In the genomic region with DNA sequence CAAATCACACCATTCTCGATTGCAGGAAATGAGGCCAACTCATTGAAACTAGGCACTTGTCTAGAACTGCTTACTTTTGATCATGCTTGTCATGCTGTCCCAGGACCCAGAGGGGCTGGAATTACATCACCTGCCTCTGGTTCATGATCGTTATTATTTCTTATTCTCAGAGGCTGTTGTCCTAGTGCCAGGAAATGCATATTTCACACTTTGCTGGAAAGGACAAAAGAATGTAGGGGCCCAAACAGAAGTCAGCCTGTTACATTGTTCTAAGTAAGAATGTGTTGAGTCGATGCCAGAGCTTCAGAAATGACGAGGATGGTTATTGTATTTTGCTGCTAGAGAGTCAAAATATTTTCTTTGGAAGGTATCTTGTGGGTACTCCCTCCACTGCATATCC, we compare ENCODE assay signal across 20 mouse cellular contexts.
DNase-seq lines count a peak whose midpoint lies in the region; ATAC-seq and TF ChIP-seq lines count a peak whose summit lies in the region.
"Had no signal": no experiment of that assay in that cellular context is flagged by ENCODE, and none has a peak within 500 bp of the region (broad histone marks: within the 10 kb centered on the region; RNA-seq: fewer than 3 reads in every experiment).

No protein-coding gene starts in this region.

- no peak overlapping the region for H3K4me3 ChIP-seq in embryonic facial prominence, embryonic 14.5 days (ENCODE audit: low read depth, low read length)
- H3K4me3 ChIP-seq in embryonic facial prominence, embryonic 10.5 days, result no peak overlapping the region
- H3K4me3 ChIP-seq in lung, embryonic 14.5 days (ENCODE audit: low read depth, low read length), result no peak overlapping the region
- no peak overlapping the region for H3K4me3 ChIP-seq in limb, embryonic 14.5 days (replicated peaks; ENCODE audit: low read length)
- H3K4me3 ChIP-seq: forebrain, embryonic 12.5 days; heart, adult 2 months; heart, embryonic 13.5 days; hindbrain, embryonic 10.5 days; intestine, embryonic 15.5 days had no signal

- no peak for TF ChIP-seq POLR2A in limb, embryonic 14.5 days (IDR thresholded peaks at IDR 0.05; ENCODE audit: borderline replicate concordance, extremely low read depth, insufficient read depth, insufficient read length)

- H3K9me3 ChIP-seq in embryonic facial prominence, embryonic 14.5 days (ENCODE audit: control insufficient read depth, low read length), result no peaks in the 10 kb centered on the region
- H3K9me3 ChIP-seq in embryonic facial prominence, embryonic 10.5 days, result no peaks in the 10 kb centered on the region
- H3K9me3 ChIP-seq in lung, embryonic 14.5 days (ENCODE audit: low read depth, low read length), result no peaks in the 10 kb centered on the region
- no peaks in the 10 kb centered on the region for H3K9me3 ChIP-seq in limb, embryonic 14.5 days (ENCODE audit: control insufficient read depth, low read length)
- H3K9me3 ChIP-seq: forebrain, embryonic 12.5 days; heart, embryonic 13.5 days; hindbrain, embryonic 10.5 days; intestine, embryonic 15.5 days had no signal

- peaks cover 4% of the 10 kb centered on the region; the same call in 1 of the 2 replicates for H3K4me1 ChIP-seq in embryonic facial prominence, embryonic 14.5 days (ENCODE audit: control insufficient read depth, insufficient read depth, low read length)
- H3K4me1 ChIP-seq in embryonic facial prominence, embryonic 10.5 days, result peaks cover 10% of the 10 kb centered on the region; the same call in 1 of the 2 replicates
- 0 out of 2 replicates have a peak, but pooled peaks cover 3% of the 10 kb centered on the region for H3K4me1 ChIP-seq in lung, embryonic 14.5 days (ENCODE audit: insufficient read depth)
- no peaks in the 10 kb centered on the region for H3K4me1 ChIP-seq in limb, embryonic 14.5 days (ENCODE audit: control insufficient read depth, insufficient read depth, low read length)
- H3K4me1 ChIP-seq: forebrain, embryonic 12.5 days; hindbrain, embryonic 10.5 days; intestine, embryonic 15.5 days had no signal

- WGBS in embryonic facial prominence, embryonic 14.5 days, result 44% methylated on average over 4 of the region's 4 CpGs
- WGBS in embryonic facial prominence, embryonic 10.5 days, result 84% methylated on average over 4 of the region's 4 CpGs
- WGBS in lung, embryonic 14.5 days, result 44% methylated on average over 4 of the region's 4 CpGs
- WGBS in limb, embryonic 14.5 days, result 64% methylated on average over 4 of the region's 4 CpGs

- no peaks in the 10 kb centered on the region for H3K27me3 ChIP-seq in embryonic facial prominence, embryonic 14.5 days (replicated peaks; ENCODE audit: control insufficient read depth, insufficient read depth, low read length)
- H3K27me3 ChIP-seq in embryonic facial prominence, embryonic 10.5 days (replicated peaks; ENCODE audit: low read depth, poor library complexity, severe bottlenecking), result no peaks in the 10 kb centered on the region
- H3K27me3 ChIP-seq in lung, embryonic 14.5 days (ENCODE audit: insufficient read depth, low read length), result no peaks in the 10 kb centered on the region
- H3K27me3 ChIP-seq in limb, embryonic 14.5 days (ENCODE audit: control insufficient read depth, insufficient read depth, low read length), result no peaks in the 10 kb centered on the region
- H3K27me3 ChIP-seq: forebrain, embryonic 12.5 days; heart, embryonic 13.5 days; intestine, embryonic 15.5 days; Patski had no signal

- peak; percentile 68 for DNase-seq in embryonic facial prominence, embryonic 14.5 days (ENCODE audit: low spot score)
- DNase-seq in embryonic facial prominence, embryonic 10.5 days (ENCODE audit: low spot score), result no peak
- DNase-seq in lung, embryonic 14.5 days, result peak; percentile 53
- DNase-seq in lung, postnatal 36 days, result no peak
- peak; percentile 35 for DNase-seq in 3T3-L1 (ENCODE audit: low read depth, low spot score)
- peak; percentile 29 for DNase-seq in limb, embryonic 14.5 days (ENCODE audit: low spot score)
- DNase-seq in T-cell, adult 2 months (ENCODE audit: low spot score), result no peak
- DNase-seq: adrenal gland, adult 8-10 months; adrenal gland, postnatal 36 days; cerebellum, adult 2 months; cerebellum, postnatal 10 days; gastrocnemius, postnatal 10 days; heart, adult 2 months had no signal

- H3K27ac ChIP-seq in embryonic facial prominence, embryonic 14.5 days (replicated peaks; ENCODE audit: low read depth, low read length), result no peak overlapping the region
- no peak overlapping the region for H3K27ac ChIP-seq in embryonic facial prominence, embryonic 10.5 days (replicated peaks)
- H3K27ac ChIP-seq in lung, embryonic 14.5 days (ENCODE audit: low read depth), result no peak overlapping the region
- no peak overlapping the region for H3K27ac ChIP-seq in limb, embryonic 14.5 days (replicated peaks; ENCODE audit: low read depth, low read length)
- H3K27ac ChIP-seq: forebrain, embryonic 12.5 days; heart, adult 2 months; heart, embryonic 13.5 days; hindbrain, embryonic 10.5 days; hindbrain, embryonic 14.5 days; intestine, embryonic 15.5 days had no signal

- no peaks in the 10 kb centered on the region for H3K36me3 ChIP-seq in embryonic facial prominence, embryonic 14.5 days (ENCODE audit: control insufficient read depth, insufficient read depth, low read length)
- H3K36me3 ChIP-seq in embryonic facial prominence, embryonic 10.5 days (replicated peaks), result no peaks in the 10 kb centered on the region
- H3K36me3 ChIP-seq in lung, embryonic 14.5 days (ENCODE audit: insufficient read depth), result no peaks in the 10 kb centered on the region
- no peaks in the 10 kb centered on the region for H3K36me3 ChIP-seq in limb, embryonic 14.5 days (ENCODE audit: control insufficient read depth, insufficient read depth, low read length)
- H3K36me3 ChIP-seq: forebrain, embryonic 12.5 days; heart, embryonic 13.5 days; hindbrain, embryonic 10.5 days; intestine, embryonic 15.5 days had no signal

- H3K4me2 ChIP-seq in embryonic facial prominence, embryonic 14.5 days (ENCODE audit: low read depth, low read length), result no peak overlapping the region
- H3K4me2 ChIP-seq in lung, embryonic 14.5 days, result no peak overlapping the region
- no peak overlapping the region for H3K4me2 ChIP-seq in limb, embryonic 14.5 days (replicated peaks; ENCODE audit: low read depth, low read length, severe bottlenecking)
- H3K4me2 ChIP-seq: forebrain, embryonic 12.5 days; heart, embryonic 13.5 days; hindbrain, embryonic 14.5 days; intestine, embryonic 15.5 days had no signal

- peak; percentile 33; the same call in 1 of the 2 replicates for ATAC-seq in embryonic facial prominence, embryonic 14.5 days (ENCODE audit: low read depth)
- ATAC-seq in lung, embryonic 14.5 days (ENCODE audit: insufficient read depth), result no peak
- no peak for ATAC-seq in limb, embryonic 14.5 days (ENCODE audit: low FRiP score, low read depth)
- ATAC-seq: forebrain, embryonic 16.5 days; intestine, embryonic 15.5 days; Patski had no signal

- no peak overlapping the region for H3K9ac ChIP-seq in embryonic facial prominence, embryonic 14.5 days (ENCODE audit: low read depth, low read length)
- H3K9ac ChIP-seq in lung, embryonic 14.5 days, result no peak overlapping the region
- no peak overlapping the region for H3K9ac ChIP-seq in limb, embryonic 14.5 days (ENCODE audit: low read depth, low read length, severe bottlenecking)
- H3K9ac ChIP-seq: forebrain, embryonic 12.5 days; heart, embryonic 13.5 days; hindbrain, embryonic 14.5 days; intestine, embryonic 15.5 days had no signal

- no peak for TF ChIP-seq CTCF in lung, embryonic 14.5 days (IDR thresholded peaks at IDR 0.05; ENCODE audit: low read depth)

Comparison
In these comparisons a context has a peak if more than half of its experiments do, and no peak if none do; other contexts are left out.
1. DNase-seq: peak in embryonic facial prominence, embryonic 14.5 days (single experiment), lung, embryonic 14.5 days (single experiment), 3T3-L1 (single experiment) and limb, embryonic 14.5 days (single experiment); none in embryonic facial prominence, embryonic 10.5 days (single experiment), lung, postnatal 36 days (single experiment) and T-cell, adult 2 months (single experiment).